Mouse (Mus musculus) cerebellum, postnatal 14 days (tissue): ENCODE measurements around the gene Hist1h4h.

Experiments used
- DNase-seq, 2 experiments: peaks; one replicate each; pipeline ENCODE4 v3.0.0; 2021; ENCODE audit warnings: mixed read lengths in 2 of 2

Hist1h4h gene

DNA sequence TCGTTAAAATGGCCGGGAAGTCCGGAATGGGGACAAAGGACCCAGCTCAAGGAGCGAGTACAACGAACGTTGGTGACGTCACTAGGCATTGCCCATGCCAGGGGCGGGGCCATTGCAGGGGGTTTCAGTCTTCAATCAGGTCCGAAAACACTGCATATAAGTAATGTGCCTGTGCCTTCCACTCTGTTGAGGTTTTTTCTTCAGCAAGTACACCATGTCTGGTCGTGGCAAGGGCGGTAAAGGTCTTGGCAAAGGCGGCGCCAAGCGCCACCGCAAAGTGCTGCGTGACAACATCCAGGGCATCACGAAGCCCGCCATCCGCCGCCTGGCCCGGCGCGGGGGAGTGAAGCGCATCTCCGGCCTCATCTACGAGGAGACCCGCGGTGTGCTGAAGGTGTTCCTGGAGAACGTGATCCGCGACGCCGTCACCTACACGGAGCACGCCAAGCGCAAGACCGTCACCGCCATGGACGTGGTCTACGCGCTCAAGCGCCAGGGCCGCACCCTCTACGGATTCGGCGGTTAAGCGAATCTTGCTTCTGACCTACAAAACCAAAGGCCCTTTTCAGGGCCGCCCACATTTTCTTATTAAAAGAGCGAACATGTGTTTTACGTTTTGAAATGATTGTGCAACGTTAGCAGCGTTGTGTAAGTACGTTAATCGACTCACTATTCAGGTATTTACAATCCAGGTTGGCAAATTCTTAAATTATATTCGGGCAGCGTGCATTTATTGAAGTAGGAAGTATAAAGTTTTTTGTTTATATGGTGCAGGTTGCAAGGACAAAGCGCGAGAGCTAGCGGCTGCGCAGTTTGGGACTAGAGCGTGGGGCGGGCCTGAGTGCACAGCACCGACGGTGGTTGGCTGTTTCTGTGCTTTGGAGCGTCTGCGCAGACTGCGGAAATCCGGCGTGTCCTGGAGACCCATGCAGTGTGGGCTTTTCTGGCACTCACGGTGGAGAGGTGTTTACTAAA is at the start of gene Hist1h4h:
Gene Hist1h4h (plus strand): TSS at position 150 of the 975 bp plus-strand sequence.
- peak; percentile 97 to 99 for DNase-seq

DNA sequence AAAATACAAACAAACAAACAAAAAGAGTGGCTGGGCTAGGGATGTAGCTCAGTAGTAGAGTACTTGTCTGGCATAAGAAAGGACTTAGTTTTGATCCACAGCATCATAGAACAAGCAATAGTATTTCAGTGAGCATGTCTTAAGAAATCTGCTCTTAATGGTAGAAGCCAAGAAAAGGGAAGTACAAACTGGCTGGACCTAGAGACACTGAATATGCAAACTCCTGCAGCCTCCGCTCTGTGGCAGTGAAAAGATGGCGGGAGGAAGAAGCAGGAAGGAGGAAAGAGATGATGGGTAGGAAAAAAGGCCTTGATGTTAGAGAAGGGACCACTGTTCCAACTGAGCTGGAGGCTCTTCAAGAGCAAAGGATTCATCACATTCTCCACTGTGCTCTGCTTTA is 47.7 kb upstream of the Hist1h4h start:
- no peak for DNase-seq

GRCm38 (mm10) chr13:23485271-23485670 is 45.6 kb upstream of the Hist1h4h start:
- no peak for DNase-seq

GRCm38 (mm10) chr13:23488400-23489322 is 42.2 kb upstream of the Hist1h4h start, which contains the start of gene Btn2a2:
Gene Btn2a2 (minus strand): TSS chr13:23488857.
- peak; percentile 74 for DNase-seq

DNA sequence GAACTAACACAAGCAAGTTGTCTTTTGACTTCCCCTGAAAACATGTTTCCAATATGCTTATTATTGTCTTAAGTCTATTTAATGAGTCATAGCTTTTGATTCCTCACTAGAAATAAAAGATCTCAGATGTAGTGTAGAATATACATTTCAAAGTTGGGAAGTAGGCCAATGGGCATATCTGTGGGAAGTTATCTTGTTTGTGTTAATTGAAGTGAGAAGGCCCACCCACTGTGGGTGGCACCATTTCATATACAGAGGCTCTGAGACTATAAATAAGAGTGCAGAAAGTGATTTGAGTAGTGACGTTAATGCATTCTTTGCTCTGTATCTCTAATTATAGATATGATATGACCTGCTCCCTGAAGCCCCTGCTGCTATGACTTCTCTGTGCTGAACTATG is 40.0 kb upstream of the Hist1h4h start:
- DNase-seq: no peak

DNA sequence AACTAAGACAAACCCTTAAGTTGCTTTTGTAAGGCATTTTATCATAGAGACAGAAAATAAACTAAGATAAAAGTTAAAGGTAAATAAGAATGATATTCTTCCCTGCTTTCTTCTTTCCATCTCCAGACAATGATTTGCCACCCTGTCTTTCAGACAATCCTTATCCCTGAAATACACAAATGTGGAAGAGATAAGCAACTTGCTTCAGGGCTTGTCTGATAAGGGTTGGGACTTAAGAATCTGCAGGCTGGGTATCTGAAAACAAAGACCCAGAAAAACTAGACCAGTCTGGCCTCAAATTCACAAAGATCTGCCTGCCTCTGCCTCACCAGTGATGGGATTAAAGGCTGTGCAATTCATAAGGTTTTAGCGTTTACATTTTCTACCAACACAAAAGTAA is 39.6 kb upstream of the Hist1h4h start:
- no peak for DNase-seq

DNA sequence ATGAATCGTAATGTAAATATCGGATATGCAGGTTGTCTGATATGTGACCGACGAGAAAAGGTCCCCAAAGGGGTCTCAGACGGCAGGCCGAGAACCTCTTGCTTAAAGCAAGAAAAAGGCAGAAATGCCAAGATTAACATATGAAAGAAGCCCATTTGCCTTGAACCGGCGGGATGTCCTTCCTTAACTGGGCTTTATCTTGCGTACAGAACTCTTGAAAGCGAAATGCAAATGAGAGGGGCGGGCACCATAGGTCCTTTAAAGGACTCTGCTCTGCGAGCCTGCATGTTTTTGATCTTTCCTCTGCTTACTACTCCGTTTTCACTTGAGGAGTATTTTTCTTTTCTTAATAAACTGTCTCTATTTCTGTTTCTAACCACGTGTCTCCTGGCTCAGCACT is 38.9 kb upstream of the Hist1h4h start:
- no peak for DNase-seq

DNA sequence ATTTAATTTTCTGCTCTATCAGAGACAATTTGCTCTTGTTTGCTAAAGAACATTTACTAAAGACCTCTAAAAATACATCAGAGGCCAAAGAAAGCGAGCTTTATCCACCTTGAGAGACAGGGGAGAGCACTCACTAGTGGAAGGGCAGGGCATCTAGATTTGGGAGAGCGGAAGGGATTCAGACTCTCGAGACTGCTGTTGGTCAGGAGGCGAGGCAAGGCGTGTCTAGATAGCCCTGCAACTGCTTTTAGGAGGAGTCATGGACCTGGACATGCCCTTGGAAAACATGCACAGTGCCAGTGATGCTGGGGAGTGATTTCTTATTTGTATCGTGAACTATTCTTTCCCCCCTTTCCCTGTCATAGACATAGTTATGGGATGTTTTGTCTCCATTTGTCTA is 35.3 kb upstream of the Hist1h4h start:
- no peak for DNase-seq

DNA sequence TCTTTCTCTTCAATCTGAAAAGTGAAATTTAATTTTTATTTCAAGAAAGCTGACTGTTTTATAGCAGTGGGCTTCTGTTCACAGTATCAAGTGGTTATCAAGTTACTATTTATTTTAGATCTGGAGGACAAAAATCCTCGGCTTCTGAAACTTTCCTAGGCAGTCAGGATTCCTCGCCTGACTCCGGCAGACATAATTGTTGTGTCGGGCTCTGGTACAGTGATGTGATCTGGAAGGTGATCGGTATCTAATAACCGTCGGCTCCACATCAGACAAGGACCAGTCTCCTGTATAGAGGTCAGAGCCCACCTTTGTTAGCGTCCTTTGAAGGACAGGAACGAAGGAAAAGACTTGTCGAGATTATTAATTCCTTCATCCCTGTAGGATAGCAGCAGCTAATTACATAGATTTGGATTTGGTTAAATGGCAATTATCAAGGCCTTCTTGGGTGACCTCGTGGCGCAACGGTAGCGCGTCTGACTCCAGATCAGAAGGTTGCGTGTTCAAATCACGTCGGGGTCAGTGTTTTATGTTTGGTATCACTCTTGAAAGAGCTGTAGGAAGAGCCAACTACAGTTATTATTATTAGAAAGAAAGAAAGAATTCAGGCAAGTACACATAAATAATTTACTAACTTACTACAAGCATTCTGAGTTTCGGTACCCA is 33.1 kb upstream of the Hist1h4h start:
- DNase-seq: peak; percentile 29 to 37

- no peak for DNase-seq
These were observed 32.2 kb upstream of the Hist1h4h start for GRCm38 (mm10) chr13:23498653-23499052.

GRCm38 (mm10) chr13:23499943-23500342 is 30.9 kb upstream of the Hist1h4h start:
- DNase-seq: no peak

DNA sequence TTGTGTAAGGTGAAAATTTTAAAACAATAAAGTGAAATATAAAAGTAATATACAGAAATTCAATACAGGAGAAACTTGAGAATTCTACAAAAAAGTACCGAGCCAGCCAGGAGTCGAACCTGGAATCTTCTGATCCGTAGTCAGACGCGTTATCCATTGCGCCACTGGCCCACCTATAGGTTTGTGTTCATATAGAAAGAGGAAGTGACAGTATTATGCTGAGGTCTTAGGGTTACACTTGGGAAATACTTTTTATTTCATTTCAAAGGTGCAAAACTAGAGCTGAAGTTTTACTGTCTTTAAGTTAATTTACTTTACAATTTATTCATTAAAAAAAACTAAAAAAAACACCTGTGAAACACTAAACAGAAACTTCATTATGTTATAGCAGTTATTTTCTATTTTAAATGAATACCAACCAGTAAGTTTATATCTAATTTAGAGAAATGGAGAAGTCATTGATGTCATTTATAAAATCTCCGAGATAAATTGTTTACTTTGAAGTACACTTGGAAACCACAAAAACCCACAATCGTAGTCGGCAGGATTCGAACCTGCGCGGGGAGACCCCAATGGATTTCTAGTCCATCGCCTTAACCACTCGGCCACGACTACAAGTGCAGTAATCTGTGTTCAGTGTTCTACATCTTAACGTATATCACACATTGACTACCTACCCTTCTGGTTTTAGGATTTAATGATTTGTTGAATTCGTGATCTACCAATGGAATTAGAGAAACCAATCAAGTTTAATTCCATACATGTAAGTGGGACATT is 30.2 kb upstream of the Hist1h4h start:
- DNase-seq: peak; percentile 47 to 52

DNA sequence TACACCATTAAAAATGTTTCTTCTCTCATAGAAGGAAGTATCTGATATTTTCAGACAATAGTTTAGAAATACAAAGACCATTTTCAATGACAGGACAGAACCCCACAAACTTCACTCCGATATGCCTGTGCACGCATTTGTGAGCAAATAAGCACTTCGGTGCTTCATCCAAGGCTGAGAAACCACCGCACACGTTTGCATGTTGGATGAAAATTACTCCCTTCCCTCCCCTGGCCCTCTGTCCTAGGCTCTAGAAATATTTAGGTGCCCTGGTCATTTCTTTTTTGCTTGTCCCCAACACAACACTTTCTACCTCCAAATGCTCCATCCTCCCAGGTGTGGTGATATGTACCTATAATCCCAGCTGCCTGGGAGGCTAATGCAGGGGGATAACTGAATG is 29.3 kb upstream of the Hist1h4h start:
- DNase-seq: no peak

- DNase-seq: no peak
These were observed 28.8 kb upstream of the Hist1h4h start for GRCm38 (mm10) chr13:23502031-23502567.

- no peak for DNase-seq
These were observed 27.9 kb upstream of the Hist1h4h start for GRCm38 (mm10) chr13:23502916-23503315.

DNA sequence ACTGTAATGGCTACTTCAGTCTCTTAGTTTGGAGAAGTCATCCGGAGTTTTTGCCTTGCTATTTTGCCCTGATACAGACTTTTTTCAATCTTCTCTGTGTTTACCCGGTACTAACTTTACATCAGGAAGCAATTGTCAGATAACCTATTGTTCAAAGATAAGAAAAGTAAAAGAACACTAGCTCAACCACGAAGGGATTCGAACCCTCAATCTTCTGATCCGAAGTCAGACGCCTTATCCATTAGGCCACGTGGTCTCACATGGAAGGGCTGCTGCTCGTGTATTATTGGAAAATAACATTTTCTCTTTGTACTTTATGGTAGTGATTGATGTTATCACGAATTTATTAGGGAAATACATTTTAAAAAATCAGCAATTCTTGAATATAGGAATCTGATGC is 27.1 kb upstream of the Hist1h4h start:
- peak; percentile 74 to 79 for DNase-seq

DNA sequence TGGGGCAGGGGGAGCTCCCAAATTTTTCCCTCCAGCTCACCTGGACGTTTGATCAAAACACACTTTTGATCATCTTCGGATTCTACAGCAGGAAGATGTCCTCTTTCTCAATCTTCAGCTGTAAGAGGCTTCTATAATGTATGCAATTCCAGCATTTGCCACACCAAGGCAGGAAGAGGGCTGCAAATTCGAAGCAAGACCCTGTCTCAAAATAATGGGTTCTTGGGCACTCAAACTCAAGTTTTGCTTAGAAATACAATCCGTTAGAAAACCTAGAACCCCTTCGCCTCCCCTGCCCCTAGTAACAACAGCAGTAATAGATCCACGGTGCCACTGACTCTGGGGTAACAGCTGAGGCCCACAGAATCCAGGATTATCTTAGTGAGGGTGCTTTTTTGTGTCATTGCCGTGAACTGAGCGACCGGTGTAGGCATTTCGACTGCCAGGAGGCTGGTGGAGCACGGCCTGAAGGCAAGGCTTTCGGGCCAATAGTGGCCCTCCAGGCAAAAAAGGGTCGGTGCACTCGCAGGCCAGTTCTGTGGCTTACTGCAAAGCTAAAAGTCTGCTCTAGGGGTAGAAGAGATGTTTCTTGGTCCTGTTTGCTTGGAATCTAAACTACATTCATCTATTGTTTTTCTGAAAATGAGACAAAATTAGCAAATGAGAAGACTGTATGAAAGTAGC is 25.0 kb upstream of the Hist1h4h start:
- DNase-seq: no peak

GRCm38 (mm10) chr13:23506351-23506750 is 24.5 kb upstream of the Hist1h4h start:
- DNase-seq: peak; percentile 43 to 60

DNA sequence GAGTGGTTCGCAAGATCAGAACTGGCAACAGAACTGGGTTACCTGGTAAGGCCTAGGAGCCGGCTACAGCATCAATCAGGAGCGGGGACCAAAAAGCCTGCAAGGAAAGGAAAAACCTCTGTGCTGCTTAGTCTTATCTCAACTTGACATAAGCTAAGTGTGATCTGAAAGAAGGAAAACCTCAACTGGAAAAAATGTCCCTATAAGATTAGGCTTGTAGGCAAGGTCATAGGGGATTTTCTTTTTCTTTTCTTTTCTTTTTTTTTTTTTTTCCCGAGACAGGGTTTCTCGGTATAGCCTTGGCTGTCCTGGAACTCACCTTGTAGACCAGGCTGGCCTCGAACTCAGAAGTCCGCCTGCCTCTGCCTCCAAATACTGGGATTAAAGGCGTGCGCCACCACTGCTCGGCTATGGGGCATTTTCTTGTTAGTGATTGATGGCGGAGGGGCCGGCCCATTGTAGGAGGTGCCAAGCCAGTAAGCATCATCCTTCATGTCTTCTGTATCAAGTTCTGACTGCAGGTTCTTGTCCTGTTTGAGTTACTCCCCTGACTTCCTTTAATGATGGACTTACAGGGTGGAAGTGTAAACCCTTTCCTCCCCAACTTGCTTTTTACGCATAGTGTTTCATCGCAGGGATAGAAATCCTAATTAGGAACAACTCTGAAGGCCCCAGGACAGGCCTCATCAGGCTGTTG is 23.9 kb upstream of the Hist1h4h start:
- DNase-seq: peak in 1 of 2 experiments; percentile 12

DNA sequence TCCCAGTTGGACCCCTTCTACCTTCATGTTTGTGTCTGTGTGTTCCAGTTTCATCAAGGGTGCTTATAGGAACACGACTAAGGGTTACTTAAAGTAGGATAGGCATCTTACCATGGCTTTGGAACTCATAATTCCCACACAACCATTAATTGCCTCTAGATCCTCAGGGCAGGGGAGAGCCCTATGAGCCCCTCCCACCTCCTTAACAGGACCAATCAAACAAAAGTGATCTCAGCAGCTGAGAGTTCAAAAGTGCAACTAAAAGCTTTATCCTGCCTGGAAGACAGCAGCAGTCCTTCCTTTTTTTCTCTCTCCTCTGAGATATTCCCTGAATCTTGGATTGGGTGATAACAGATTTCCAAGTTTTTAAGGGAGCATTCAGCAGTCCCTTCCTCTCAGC is 20.7 kb upstream of the Hist1h4h start:
- no peak for DNase-seq
